Mouse (Mus musculus): ENCODE measurements around the gene Smad5. TPM values are rescaled to one million over a fixed set of nuclear protein-coding genes. Genes with fewer than 3 reads are reported as not detected.

The Smad5 gene
- polyA plus RNA-seq, 1 experiment from 2014 or later = 71.1 TPM

DNA sequence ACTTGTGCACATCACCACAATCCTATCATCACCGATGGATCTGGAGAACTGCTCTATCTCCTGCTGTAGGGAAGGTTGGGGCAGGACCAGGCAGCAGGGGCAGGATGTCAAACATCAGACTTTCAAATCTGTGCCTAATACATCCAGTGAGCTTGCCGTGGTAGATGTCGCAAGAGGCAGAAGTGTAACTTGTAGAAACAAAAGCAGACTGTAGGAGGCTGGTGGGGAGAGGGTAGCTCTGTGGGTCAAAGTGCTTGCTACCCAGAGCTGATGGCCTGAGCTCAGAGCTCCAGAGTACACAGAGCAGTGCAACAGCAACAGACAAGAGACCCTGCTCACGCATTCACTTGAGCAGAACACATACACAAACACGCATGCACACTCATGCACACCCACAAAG, 6.1 kb upstream of the Smad5 start:
- H3K4me3 ChIP-seq (ENCODE audit: low read depth, low read length) = no peak overlapping the region
- peak overlapping the region; percentile 42; the same call in 1 of the 2 replicates for H3K27ac ChIP-seq (replicated peaks; ENCODE audit: low read depth, low read length)
- WGBS = 74% methylated on average over 5 of the region's 5 CpGs
- H3K4me1 ChIP-seq (ENCODE audit: control insufficient read depth, insufficient read depth, low read length) = peaks cover 40% of the 10 kb centered on the region
- no peaks in the 10 kb centered on the region for H3K27me3 ChIP-seq (ENCODE audit: control insufficient read depth, insufficient read depth, low read length)
- ATAC-seq (ENCODE audit: insufficient number of reproducible peaks, low FRiP score, low TSS enrichment, low read depth) = no peak
- no peaks in the 10 kb centered on the region for H3K9me3 ChIP-seq (ENCODE audit: control insufficient read depth, low read length)
- H3K36me3 ChIP-seq (ENCODE audit: control insufficient read depth, insufficient read depth, low read length) = no peaks in the 10 kb centered on the region
- H3K9ac ChIP-seq (ENCODE audit: low read length) = no peak overlapping the region
- DNase-seq (ENCODE audit: low spot score) = no peak
- no peak overlapping the region for H3K4me2 ChIP-seq (ENCODE audit: low read depth, severe bottlenecking)

DNA sequence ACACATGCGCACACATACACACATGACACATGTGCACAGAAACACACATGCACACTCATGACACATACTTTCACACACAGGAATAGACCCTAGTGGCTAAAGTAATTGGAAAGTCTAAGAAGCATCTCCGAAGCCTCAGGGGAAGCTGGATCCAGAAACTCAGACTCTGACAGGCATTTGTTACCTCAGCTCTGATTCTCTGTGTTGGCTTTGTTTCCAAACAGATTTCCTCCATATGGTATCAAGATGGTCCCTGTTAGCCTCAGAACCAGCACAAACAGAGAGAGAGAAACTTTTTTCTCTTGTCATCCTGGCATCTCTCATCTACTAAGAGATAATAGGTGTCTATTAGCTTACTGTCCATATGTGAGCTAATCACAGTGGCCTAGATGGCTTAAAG, 5.6 kb upstream of the Smad5 start:
- no peak for DNase-seq (ENCODE audit: low spot score)
- Histone ChIP-seq H3K36me3 (ENCODE audit: control insufficient read depth, insufficient read depth, low read length) (no peaks in the 10 kb centered on the region), H3K9me3 (ENCODE audit: control insufficient read depth, low read length) (no peaks in the 10 kb centered on the region), H3K4me2 (ENCODE audit: low read depth, severe bottlenecking) (no peak overlapping the region), H3K27me3 (ENCODE audit: control insufficient read depth, insufficient read depth, low read length) (no peaks in the 10 kb centered on the region), H3K4me3 (ENCODE audit: low read depth, low read length) (no peak overlapping the region), H3K4me1 (ENCODE audit: control insufficient read depth, insufficient read depth, low read length) (peaks cover 40% of the 10 kb centered on the region), H3K9ac (ENCODE audit: low read length) (peak overlapping the region; percentile 36; the same call in 1 of the 2 replicates), H3K27ac (replicated peaks; ENCODE audit: low read depth, low read length) (peak overlapping the region; percentile 78; the same call in 1 of the 2 replicates)
- 95% methylated on average over 2 of the region's 2 CpGs for WGBS
- no peak for ATAC-seq (ENCODE audit: insufficient number of reproducible peaks, low FRiP score, low TSS enrichment, low read depth)

DNA sequence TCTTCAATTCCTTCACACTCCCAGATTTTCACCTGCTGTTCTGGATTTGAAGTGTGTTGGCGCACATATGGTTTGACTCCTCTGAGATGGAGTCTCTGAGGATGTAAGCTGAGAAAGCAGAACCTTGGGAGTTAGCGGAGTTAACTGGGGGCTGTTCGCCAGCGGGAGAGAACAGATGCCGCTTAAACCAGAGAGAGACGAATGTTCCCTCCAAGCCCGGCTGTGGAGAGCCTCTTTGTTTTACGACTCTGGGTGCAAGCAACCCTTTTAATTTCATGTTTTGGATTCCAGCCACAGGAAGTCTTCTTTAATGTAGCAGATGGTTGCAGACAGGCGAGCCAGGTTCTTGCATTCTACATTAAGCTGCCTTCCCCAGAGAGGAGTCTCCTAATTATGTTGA, 4.4 kb upstream of the Smad5 start:
- peaks cover 41% of the 10 kb centered on the region for H3K4me1 ChIP-seq (ENCODE audit: control insufficient read depth, insufficient read depth, low read length)

DNA sequence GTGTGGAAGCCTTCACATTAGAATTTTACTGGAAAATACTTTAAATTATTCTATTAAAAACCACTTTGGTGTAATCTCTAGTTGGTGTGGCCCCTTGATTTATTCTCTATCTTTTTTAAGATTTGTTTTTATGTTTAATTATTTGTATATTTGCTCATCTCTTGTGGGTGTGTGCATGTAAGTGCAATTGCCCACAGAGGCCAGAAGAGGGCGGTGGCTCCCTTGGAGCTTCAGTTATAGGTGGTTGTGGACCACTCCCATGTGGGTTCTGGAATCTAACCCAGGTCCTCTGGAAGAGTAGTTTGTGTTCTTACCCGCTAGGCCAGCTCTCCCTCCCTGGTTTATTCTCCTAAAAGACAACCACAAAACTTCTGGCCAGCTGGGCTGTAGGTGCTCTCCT, 3.4 kb upstream of the Smad5 start:
- peaks cover 41% of the 10 kb centered on the region for H3K4me1 ChIP-seq (ENCODE audit: control insufficient read depth, insufficient read depth, low read length)
- H3K9me3 ChIP-seq (ENCODE audit: control insufficient read depth, low read length) = no peaks in the 10 kb centered on the region
- H3K36me3 ChIP-seq (ENCODE audit: control insufficient read depth, insufficient read depth, low read length) = no peaks in the 10 kb centered on the region
- H3K27me3 ChIP-seq (ENCODE audit: control insufficient read depth, insufficient read depth, low read length) = no peaks in the 10 kb centered on the region
- no peak overlapping the region for H3K27ac ChIP-seq (replicated peaks; ENCODE audit: low read depth, low read length)
- H3K9ac ChIP-seq (ENCODE audit: low read length) = no peak overlapping the region
- WGBS = 88% methylated on average over 2 of the region's 2 CpGs
- ATAC-seq (ENCODE audit: insufficient number of reproducible peaks, low FRiP score, low TSS enrichment, low read depth) = no peak
- no peak overlapping the region for H3K4me3 ChIP-seq (ENCODE audit: low read depth, low read length)
- H3K4me2 ChIP-seq (ENCODE audit: low read depth, severe bottlenecking) = no peak overlapping the region
- DNase-seq (ENCODE audit: low spot score) = no peak

More for the DNA sequence above, 4.4 kb upstream of the Smad5 start:
- no peak overlapping the region; the same call in 1 of the 2 replicates for H3K4me2 ChIP-seq (ENCODE audit: low read depth, severe bottlenecking)
- no peak overlapping the region for H3K4me3 ChIP-seq (ENCODE audit: low read depth, low read length)
- H3K9ac ChIP-seq (ENCODE audit: low read length) = no peak overlapping the region
- ATAC-seq (ENCODE audit: insufficient number of reproducible peaks, low FRiP score, low TSS enrichment, low read depth) = 0 out of 2 replicates have a peak, but pooled peaks have one; percentile 61
- no peaks in the 10 kb centered on the region for H3K9me3 ChIP-seq (ENCODE audit: control insufficient read depth, low read length)
- 5% methylated on average over 9 of the region's 9 CpGs for WGBS
- DNase-seq (ENCODE audit: low spot score) = peak; percentile 75
- H3K36me3 ChIP-seq (ENCODE audit: control insufficient read depth, insufficient read depth, low read length) = no peaks in the 10 kb centered on the region
- no peaks in the 10 kb centered on the region for H3K27me3 ChIP-seq (ENCODE audit: control insufficient read depth, insufficient read depth, low read length)
- peak overlapping the region; percentile 78 for H3K27ac ChIP-seq (replicated peaks; ENCODE audit: low read depth, low read length)

DNA sequence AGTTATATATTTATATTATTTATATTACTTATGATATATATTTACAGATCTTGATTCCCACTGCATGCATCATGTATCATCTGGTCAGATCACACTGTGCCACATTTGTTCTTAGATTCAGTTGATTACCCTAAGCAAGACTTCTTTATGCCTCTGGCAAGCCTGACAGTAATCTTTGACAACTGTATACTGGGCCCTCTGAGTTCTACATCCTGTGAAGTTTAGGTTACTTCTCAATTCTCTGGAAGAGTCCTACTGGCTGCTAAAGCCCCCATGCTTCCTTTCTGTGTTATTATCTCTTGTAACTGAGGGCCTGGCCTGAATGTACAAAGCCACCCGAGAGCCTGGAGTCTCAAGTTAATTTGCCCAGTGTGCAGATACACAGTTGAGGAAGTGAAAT, 1.8 kb upstream of the Smad5 start:
- H3K27me3 ChIP-seq (ENCODE audit: control insufficient read depth, insufficient read depth, low read length) = no peaks in the 10 kb centered on the region
- no peak overlapping the region for H3K4me2 ChIP-seq (ENCODE audit: low read depth, severe bottlenecking)
- peak overlapping the region; percentile 61 for H3K27ac ChIP-seq (replicated peaks; ENCODE audit: low read depth, low read length)
- H3K4me3 ChIP-seq (ENCODE audit: low read depth, low read length) = no peak overlapping the region
- H3K9ac ChIP-seq (ENCODE audit: low read length) = no peak overlapping the region
- H3K36me3 ChIP-seq (ENCODE audit: control insufficient read depth, insufficient read depth, low read length) = no peaks in the 10 kb centered on the region
- ATAC-seq (ENCODE audit: insufficient number of reproducible peaks, low FRiP score, low TSS enrichment, low read depth) (no peak), DNase-seq (ENCODE audit: low spot score) (no peak)
- H3K4me1 ChIP-seq (ENCODE audit: control insufficient read depth, insufficient read depth, low read length) = peaks cover 51% of the 10 kb centered on the region
- WGBS = 53% methylated on average over 1 of the region's 1 CpGs
- no peaks in the 10 kb centered on the region for H3K9me3 ChIP-seq (ENCODE audit: control insufficient read depth, low read length)

DNA sequence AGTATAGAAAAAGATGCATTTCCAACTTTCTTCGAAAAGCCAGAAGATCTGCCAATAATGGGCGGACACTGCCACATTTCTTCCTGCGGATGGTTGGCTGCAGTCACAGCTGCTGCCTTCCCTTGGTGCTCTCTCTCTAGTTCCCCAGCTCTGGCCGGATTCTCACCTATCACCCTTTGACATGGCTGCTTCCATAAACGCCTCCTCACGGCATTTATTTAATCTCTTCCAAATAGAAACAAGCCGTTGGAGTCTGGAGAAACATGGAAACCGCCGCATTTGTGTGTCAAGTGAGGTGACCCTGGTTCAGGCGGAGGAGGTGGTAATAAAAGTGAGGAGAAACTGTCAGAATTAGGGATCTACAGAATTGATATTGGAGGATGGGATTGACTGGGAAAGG, 886 bp upstream of the Smad5 start:
- Histone ChIP-seq H3K9ac (ENCODE audit: low read length) (no peak overlapping the region), H3K9me3 (ENCODE audit: control insufficient read depth, low read length) (no peaks in the 10 kb centered on the region), H3K4me1 (ENCODE audit: control insufficient read depth, insufficient read depth, low read length) (peaks cover 44% of the 10 kb centered on the region), H3K27me3 (ENCODE audit: control insufficient read depth, insufficient read depth, low read length) (no peaks in the 10 kb centered on the region), H3K27ac (replicated peaks; ENCODE audit: low read depth, low read length) (no peak overlapping the region), H3K4me2 (ENCODE audit: low read depth, severe bottlenecking) (no peak overlapping the region), H3K36me3 (ENCODE audit: control insufficient read depth, insufficient read depth, low read length) (no peaks in the 10 kb centered on the region), H3K4me3 (ENCODE audit: low read depth, low read length) (no peak overlapping the region)
- DNase-seq (ENCODE audit: low spot score) (no peak), ATAC-seq (ENCODE audit: insufficient number of reproducible peaks, low FRiP score, low TSS enrichment, low read depth) (no peak)
- 37% methylated on average over 10 of the region's 10 CpGs for WGBS

DNA sequence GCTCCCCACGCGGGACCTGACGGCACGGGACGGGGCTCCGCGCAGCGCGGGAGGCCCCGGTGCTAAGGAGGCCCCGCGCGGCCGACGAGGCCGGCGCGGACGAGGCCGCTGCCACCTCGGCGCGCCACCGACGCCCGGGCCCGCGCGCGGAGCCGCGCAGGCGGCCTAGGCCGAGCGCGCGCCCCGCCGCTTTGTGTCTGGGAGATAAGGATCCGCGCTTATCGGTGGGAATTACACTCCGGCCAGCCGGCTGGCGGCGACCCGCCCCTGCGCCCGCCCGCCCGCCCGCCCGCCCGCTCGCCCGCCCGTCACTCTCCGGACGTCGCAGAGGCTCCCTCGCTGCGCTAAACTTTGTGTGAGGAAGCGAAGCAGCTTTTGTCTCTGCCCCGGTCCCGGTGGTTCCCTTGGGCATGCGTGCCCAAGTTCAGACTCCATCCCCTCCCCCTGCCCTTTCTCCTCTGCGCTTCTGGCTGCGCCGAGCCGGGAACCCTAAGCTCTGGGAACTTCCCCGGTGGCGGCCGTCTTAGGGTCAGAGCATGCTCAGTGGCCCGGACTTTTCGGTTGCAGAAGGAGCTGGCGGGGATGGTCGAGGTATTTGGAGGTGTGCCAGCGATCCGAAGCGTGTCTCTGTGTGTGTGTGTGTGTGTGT, 536 bp downstream of the Smad5 start:
- H3K9ac ChIP-seq (ENCODE audit: low read length) = peak overlapping the region; percentile 97
- peak; percentile 61 for ATAC-seq (ENCODE audit: insufficient number of reproducible peaks, low FRiP score, low TSS enrichment, low read depth)
- WGBS = under 1% methylated on average over 74 of the region's 80 CpGs
- peak; percentile 72 for DNase-seq (ENCODE audit: low spot score)
- H3K9me3 ChIP-seq (ENCODE audit: control insufficient read depth, low read length) = no peaks in the 10 kb centered on the region
- peak overlapping the region; percentile 87 for H3K4me3 ChIP-seq (ENCODE audit: low read depth, low read length)
- H3K4me2 ChIP-seq (ENCODE audit: low read depth, severe bottlenecking) = peak overlapping the region; percentile 70
- 0 out of 2 replicates have a peak, but pooled peaks cover 2% of the 10 kb centered on the region for H3K36me3 ChIP-seq (ENCODE audit: control insufficient read depth, insufficient read depth, low read length)
- no peaks in the 10 kb centered on the region for H3K27me3 ChIP-seq (ENCODE audit: control insufficient read depth, insufficient read depth, low read length)
- H3K4me1 ChIP-seq (ENCODE audit: control insufficient read depth, insufficient read depth, low read length) = peaks cover 37% of the 10 kb centered on the region
- peak overlapping the region; percentile 99 for H3K27ac ChIP-seq (replicated peaks; ENCODE audit: low read depth, low read length)

DNA sequence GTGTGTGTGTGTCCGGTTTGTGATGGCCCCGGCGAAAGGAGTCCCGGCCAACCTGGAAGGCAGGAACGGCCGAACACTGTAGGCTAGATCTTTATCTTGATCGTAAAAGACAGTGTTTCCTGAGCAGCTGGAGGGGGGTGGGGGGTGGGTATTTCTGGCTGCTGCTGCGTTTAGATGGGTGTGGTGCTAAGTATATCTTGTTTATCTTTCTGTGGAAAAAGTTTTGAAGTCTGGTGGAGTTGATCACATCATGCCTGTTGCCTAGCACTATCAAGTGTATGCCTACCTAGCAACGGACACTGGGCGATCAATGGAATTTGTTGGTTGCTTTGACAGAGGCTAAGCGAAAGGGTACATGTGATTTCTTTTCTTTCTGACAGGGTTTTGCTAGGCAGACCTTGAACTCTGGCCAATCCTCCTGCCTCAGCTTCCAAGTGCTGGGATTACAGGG, 1.1 kb downstream of the Smad5 start:
- H3K27me3 ChIP-seq (ENCODE audit: control insufficient read depth, insufficient read depth, low read length) = no peaks in the 10 kb centered on the region
- peaks cover 32% of the 10 kb centered on the region for H3K4me1 ChIP-seq (ENCODE audit: control insufficient read depth, insufficient read depth, low read length)
- 2% methylated on average over 11 of the region's 11 CpGs for WGBS
- H3K36me3 ChIP-seq (ENCODE audit: control insufficient read depth, insufficient read depth, low read length) = 0 out of 2 replicates have a peak, but pooled peaks cover 2% of the 10 kb centered on the region
- peak overlapping the region; percentile 87 for H3K4me3 ChIP-seq (ENCODE audit: low read depth, low read length)
- peak overlapping the region; percentile 70 for H3K4me2 ChIP-seq (ENCODE audit: low read depth, severe bottlenecking)
- H3K27ac ChIP-seq (replicated peaks; ENCODE audit: low read depth, low read length) = peak overlapping the region; percentile 99
- H3K9me3 ChIP-seq (ENCODE audit: control insufficient read depth, low read length) = no peaks in the 10 kb centered on the region
- H3K9ac ChIP-seq (ENCODE audit: low read length) = peak overlapping the region; percentile 97
- DNase-seq (ENCODE audit: low spot score) (no peak), ATAC-seq (ENCODE audit: insufficient number of reproducible peaks, low FRiP score, low TSS enrichment, low read depth) (no peak)
